Mouse (Mus musculus) heart, postnatal 0 days (tissue): ENCODE measurements at regions not wholly inside any gene's neighbourhood (a gene's known extent, or its start where the extent isn't known, plus 50 kb on each side); places are given as distances from the start of the nearest gene placed in this dataset.

Source experiments
- CTCF ChIP-seq: IDR thresholded peaks from 2 replicates; pipeline ENCODE4 v1.5.1; 2016; ENCODE audit warnings: antibody characterized with exemption, control low read depth, low read depth
- EP300 ChIP-seq: IDR thresholded peaks from 2 replicates; pipeline ENCODE4 v1.6.1; 2016; ENCODE audit warnings: antibody characterized with exemption, low read depth

- TF ChIP-seq EP300 (no peak), CTCF (no peak)
Measured at GRCm38 (mm10) chr12:104580796-104581195, 107.7 kb upstream of the Gsc start.
